Mouse (Mus musculus): ENCODE measurements at regions not wholly inside any gene's neighbourhood (a gene's known extent, or its start where the extent isn't known, plus 50 kb on each side); places are given as distances from the start of the nearest gene placed in this dataset.

DNA sequence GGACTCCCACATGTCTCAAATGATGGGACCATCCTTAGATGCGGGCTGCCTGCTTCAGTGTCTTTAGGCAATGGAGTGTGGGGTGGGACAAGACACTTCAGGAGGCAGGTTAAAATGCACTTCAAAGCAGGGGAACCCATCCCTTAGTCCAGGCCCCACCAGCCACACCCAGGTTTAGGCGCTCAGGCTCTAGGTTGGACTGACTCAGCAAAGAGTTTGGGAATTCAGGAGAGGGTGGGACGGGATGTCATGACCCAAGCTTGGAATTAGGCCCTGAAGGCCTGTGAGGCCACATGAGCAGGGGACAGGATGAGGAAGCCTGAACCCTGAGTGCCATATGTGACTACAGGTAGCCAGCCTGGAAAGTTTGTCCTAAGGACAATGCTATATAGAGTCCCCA lies 85.6 kb upstream of the Nkx1-1 start:
- no peaks in the 10 kb centered on the region for H3K4me1 ChIP-seq (ENCODE audit: control insufficient read depth, insufficient read depth, low read length)
- 84% methylated on average over 3 of the region's 3 CpGs for WGBS
- peaks cover 9% of the 10 kb centered on the region; the same call in 1 of the 2 replicates for H3K27me3 ChIP-seq (ENCODE audit: control insufficient read depth, insufficient read depth, low read length)
- no peaks in the 10 kb centered on the region for H3K9me3 ChIP-seq (ENCODE audit: control insufficient read depth, low read length)
- H3K36me3 ChIP-seq (ENCODE audit: control insufficient read depth, insufficient read depth, low read length), result no peaks in the 10 kb centered on the region
- ATAC-seq (ENCODE audit: low FRiP score, low TSS enrichment), result no peak
- H3K27ac ChIP-seq (ENCODE audit: low read depth, low read length), result no peak overlapping the region
- no peak overlapping the region for H3K4me2 ChIP-seq (replicated peaks; ENCODE audit: low read depth, low read length)
- H3K4me3 ChIP-seq (ENCODE audit: low read length), result no peak overlapping the region
- H3K9ac ChIP-seq (ENCODE audit: low read depth, low read length), result no peak overlapping the region

- ATAC-seq (ENCODE audit: low FRiP score, low TSS enrichment), result peak; percentile 48; the same call in 1 of the 2 replicates
- Histone ChIP-seq H3K27ac (ENCODE audit: low read depth, low read length) (no peak overlapping the region), H3K4me3 (ENCODE audit: low read length) (no peak overlapping the region), H3K9me3 (ENCODE audit: control insufficient read depth, low read length) (no peaks in the 10 kb centered on the region), H3K4me2 (replicated peaks; ENCODE audit: low read depth, low read length) (no peak overlapping the region), H3K27me3 (ENCODE audit: control insufficient read depth, insufficient read depth, low read length) (peaks cover 9% of the 10 kb centered on the region; the same call in 1 of the 2 replicates), H3K9ac (ENCODE audit: low read depth, low read length) (no peak overlapping the region), H3K36me3 (ENCODE audit: control insufficient read depth, insufficient read depth, low read length) (no peaks in the 10 kb centered on the region), H3K4me1 (ENCODE audit: control insufficient read depth, insufficient read depth, low read length) (no peaks in the 10 kb centered on the region)
- WGBS, result 30% methylated on average over 6 of the region's 6 CpGs
These were observed 85.1 kb upstream of the Nkx1-1 start for GRCm38 (mm10) chr5:33518860-33519259.

DNA sequence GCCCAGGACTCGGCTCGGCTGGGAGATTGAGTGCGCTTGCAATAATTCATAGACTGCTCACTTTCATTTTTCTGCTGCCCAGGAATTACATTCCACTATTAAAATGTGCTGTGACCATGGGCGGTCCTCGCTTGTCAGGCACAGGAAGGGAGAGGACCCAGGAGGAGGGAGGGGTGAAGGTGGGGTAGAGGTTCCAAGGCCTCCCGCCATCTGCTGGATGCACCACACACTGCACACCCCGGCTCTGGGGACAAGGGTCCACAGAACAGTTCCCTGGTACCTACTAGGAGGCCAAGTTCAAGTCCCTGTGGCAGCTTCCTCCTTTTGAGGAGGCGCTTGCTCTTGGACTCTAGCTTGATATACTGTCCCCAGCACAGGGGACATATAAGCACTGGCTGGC lies 83.8 kb upstream of the Nkx1-1 start:
- Histone ChIP-seq H3K36me3 (ENCODE audit: control insufficient read depth, insufficient read depth, low read length) (no peaks in the 10 kb centered on the region), H3K4me2 (replicated peaks; ENCODE audit: low read depth, low read length) (no peak overlapping the region), H3K9ac (ENCODE audit: low read depth, low read length) (no peak overlapping the region), H3K4me3 (ENCODE audit: low read length) (no peak overlapping the region), H3K9me3 (ENCODE audit: control insufficient read depth, low read length) (no peaks in the 10 kb centered on the region), H3K27me3 (ENCODE audit: control insufficient read depth, insufficient read depth, low read length) (peaks cover 13% of the 10 kb centered on the region), H3K27ac (ENCODE audit: low read depth, low read length) (no peak overlapping the region), H3K4me1 (ENCODE audit: control insufficient read depth, insufficient read depth, low read length) (no peaks in the 10 kb centered on the region)
- no peak for ATAC-seq (ENCODE audit: low FRiP score, low TSS enrichment)
- WGBS, result 67% methylated on average over 8 of the region's 8 CpGs

DNA sequence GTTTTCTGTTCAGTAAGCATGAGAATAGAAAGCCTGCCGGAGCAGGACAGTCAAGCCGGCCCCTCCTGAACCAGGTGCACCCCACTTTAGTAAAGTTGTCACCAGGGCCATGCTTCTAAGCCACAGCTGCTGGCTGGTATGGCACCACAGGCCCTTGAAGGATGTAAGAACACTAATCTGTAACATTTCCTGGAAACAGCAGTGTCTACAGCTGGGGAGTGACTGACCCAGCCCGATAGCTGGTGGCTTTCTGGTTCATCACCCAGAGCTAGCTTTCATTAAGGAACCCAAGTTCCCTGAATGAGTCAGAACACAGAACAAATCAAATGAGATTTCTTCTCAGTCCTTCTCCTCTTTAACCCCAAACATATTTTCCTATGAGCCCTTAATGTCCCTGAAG lies 82.4 kb upstream of the Nkx1-1 start:
- Histone ChIP-seq H3K4me1 (ENCODE audit: control insufficient read depth, insufficient read depth, low read length) (no peaks in the 10 kb centered on the region), H3K9me3 (ENCODE audit: control insufficient read depth, low read length) (no peaks in the 10 kb centered on the region), H3K27me3 (ENCODE audit: control insufficient read depth, insufficient read depth, low read length) (peaks cover 26% of the 10 kb centered on the region), H3K4me3 (ENCODE audit: low read length) (no peak overlapping the region), H3K36me3 (ENCODE audit: control insufficient read depth, insufficient read depth, low read length) (no peaks in the 10 kb centered on the region), H3K9ac (ENCODE audit: low read depth, low read length) (no peak overlapping the region), H3K27ac (ENCODE audit: low read depth, low read length) (no peak overlapping the region), H3K4me2 (replicated peaks; ENCODE audit: low read depth, low read length) (no peak overlapping the region)
- WGBS, result 85% methylated on average over 3 of the region's 3 CpGs
- no peak for ATAC-seq (ENCODE audit: low FRiP score, low TSS enrichment)

DNA sequence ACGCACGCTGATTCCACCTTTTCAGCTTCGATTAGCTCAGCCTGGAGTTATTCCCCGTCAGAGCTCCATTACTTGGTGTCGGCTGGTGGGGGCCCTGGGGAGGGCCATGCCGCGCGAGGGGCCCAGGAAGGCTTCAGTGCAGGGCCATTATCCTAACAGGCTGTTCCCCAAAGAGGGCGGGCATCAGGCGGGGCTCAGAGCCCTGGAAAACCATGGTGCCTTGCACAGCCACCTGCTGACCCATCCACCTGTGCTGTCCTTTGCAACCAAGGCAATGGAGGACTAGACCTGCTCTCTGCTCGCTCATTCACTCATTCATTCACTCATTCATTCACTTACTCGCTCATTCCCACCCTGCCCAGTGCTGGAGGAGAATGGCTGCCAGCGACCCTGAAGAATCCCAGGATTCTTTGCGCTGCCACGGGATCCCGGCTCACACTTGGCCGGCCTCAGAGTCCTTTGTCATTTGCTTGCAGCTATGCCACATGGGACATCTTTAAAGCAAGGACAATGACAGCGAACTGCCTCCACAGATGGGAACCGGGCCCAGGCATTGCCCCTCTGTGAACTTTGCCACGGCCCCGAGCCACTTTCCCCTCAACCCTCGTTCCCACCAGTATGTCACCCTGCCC lies 78.6 kb upstream of the Nkx1-1 start:
- no peak for ATAC-seq (ENCODE audit: low FRiP score, low TSS enrichment)
- Histone ChIP-seq H3K27ac (ENCODE audit: low read depth, low read length) (no peak overlapping the region), H3K4me3 (ENCODE audit: low read length) (no peak overlapping the region), H3K9me3 (ENCODE audit: control insufficient read depth, low read length) (no peaks in the 10 kb centered on the region), H3K27me3 (ENCODE audit: control insufficient read depth, insufficient read depth, low read length) (peaks cover 43% of the 10 kb centered on the region), H3K9ac (ENCODE audit: low read depth, low read length) (no peak overlapping the region), H3K36me3 (ENCODE audit: control insufficient read depth, insufficient read depth, low read length) (no peaks in the 10 kb centered on the region), H3K4me2 (replicated peaks; ENCODE audit: low read depth, low read length) (no peak overlapping the region), H3K4me1 (ENCODE audit: control insufficient read depth, insufficient read depth, low read length) (no peaks in the 10 kb centered on the region)
- WGBS, result 49% methylated on average over 22 of the region's 22 CpGs

DNA sequence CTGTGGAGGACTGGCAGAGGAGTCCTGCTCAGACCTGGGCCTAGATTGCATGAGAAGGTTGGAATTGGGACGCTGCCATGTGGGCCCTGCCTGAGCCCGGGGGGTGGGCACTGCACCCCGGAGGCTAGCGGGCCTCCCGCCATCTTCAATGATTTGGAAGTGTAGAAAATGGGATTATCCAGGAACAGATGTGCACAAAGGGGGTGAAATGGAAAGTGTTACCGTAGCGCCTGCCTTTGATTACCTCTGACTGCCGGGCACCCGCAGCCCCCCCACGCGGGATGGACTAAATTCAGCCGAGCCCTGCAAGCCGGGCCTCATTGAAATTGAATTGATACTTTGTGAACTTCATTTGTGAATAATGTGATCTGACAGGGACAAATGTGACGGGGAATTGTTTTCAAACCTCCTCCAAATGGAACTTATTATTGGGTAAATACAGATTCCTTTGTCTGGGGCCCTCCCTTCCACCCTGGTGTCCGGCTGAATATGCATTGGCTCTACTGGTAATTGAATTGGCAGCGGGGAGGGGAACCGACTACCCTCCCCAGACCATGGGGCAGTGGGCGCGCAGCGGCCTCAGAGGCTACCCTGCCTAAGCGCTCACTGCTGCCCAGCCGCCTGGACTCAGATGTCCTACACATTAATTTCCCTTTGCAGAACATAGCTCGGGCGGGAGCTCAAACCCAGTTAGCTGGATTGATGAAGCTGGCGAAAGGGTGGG lies 77.9 kb upstream of the Nkx1-1 start:
- Histone ChIP-seq H3K9me3 (ENCODE audit: control insufficient read depth, low read length) (no peaks in the 10 kb centered on the region), H3K27me3 (ENCODE audit: control insufficient read depth, insufficient read depth, low read length) (peaks cover 43% of the 10 kb centered on the region), H3K4me2 (replicated peaks; ENCODE audit: low read depth, low read length) (no peak overlapping the region), H3K36me3 (ENCODE audit: control insufficient read depth, insufficient read depth, low read length) (no peaks in the 10 kb centered on the region), H3K27ac (ENCODE audit: low read depth, low read length) (no peak overlapping the region), H3K4me1 (ENCODE audit: control insufficient read depth, insufficient read depth, low read length) (no peaks in the 10 kb centered on the region), H3K4me3 (ENCODE audit: low read length) (no peak overlapping the region), H3K9ac (ENCODE audit: low read depth, low read length) (no peak overlapping the region)
- 71% methylated on average over 25 of the region's 25 CpGs for WGBS
- no peak for ATAC-seq (ENCODE audit: low FRiP score, low TSS enrichment)

DNA sequence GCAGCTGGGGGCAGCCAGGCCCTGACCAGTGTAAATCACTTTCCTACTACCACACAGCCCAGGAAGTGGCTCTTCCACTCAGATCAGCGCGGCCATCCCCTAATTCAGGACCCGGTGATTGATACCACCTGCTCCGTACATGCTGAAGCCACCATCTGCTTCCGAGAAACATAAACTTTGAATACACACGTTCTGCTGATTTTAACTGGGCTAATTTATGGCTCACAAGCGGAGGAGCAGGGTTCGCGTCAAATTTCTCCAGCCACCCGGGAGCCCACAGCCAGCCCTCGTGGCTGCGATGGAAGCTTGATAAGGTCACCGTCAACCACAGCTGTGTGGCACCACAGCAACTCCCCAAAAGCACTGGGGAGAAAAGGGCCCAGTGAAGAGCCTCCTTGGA lies 72.0 kb upstream of the Nkx1-1 start:
- Histone ChIP-seq H3K9ac (ENCODE audit: low read depth, low read length) (no peak overlapping the region), H3K4me1 (ENCODE audit: control insufficient read depth, insufficient read depth, low read length) (peaks cover 20% of the 10 kb centered on the region), H3K9me3 (ENCODE audit: control insufficient read depth, low read length) (no peaks in the 10 kb centered on the region), H3K4me2 (replicated peaks; ENCODE audit: low read depth, low read length) (no peak overlapping the region), H3K4me3 (ENCODE audit: low read length) (no peak overlapping the region), H3K27ac (ENCODE audit: low read depth, low read length) (peak overlapping the region; percentile 1; the same call in 1 of the 2 replicates), H3K36me3 (ENCODE audit: control insufficient read depth, insufficient read depth, low read length) (no peaks in the 10 kb centered on the region), H3K27me3 (ENCODE audit: control insufficient read depth, insufficient read depth, low read length) (peaks cover 39% of the 10 kb centered on the region)
- 2% methylated on average over 13 of the region's 13 CpGs for WGBS
- ATAC-seq (ENCODE audit: low FRiP score, low TSS enrichment), result peak; percentile 94

GRCm38 (mm10) chr5:33501735-33502495 lies 68.1 kb upstream of the Nkx1-1 start:
- Histone ChIP-seq H3K27me3 (ENCODE audit: control insufficient read depth, insufficient read depth, low read length) (peaks cover 35% of the 10 kb centered on the region), H3K4me2 (replicated peaks; ENCODE audit: low read depth, low read length) (no peak overlapping the region; the same call in 1 of the 2 replicates), H3K4me1 (ENCODE audit: control insufficient read depth, insufficient read depth, low read length) (peaks cover 21% of the 10 kb centered on the region), H3K9ac (ENCODE audit: low read depth, low read length) (no peak overlapping the region), H3K36me3 (ENCODE audit: control insufficient read depth, insufficient read depth, low read length) (no peaks in the 10 kb centered on the region), H3K4me3 (ENCODE audit: low read length) (no peak overlapping the region), H3K9me3 (ENCODE audit: control insufficient read depth, low read length) (no peaks in the 10 kb centered on the region), H3K27ac (ENCODE audit: low read depth, low read length) (no peak overlapping the region)
- no peak for ATAC-seq (ENCODE audit: low FRiP score, low TSS enrichment)
- 34% methylated on average over 23 of the region's 23 CpGs for WGBS

DNA sequence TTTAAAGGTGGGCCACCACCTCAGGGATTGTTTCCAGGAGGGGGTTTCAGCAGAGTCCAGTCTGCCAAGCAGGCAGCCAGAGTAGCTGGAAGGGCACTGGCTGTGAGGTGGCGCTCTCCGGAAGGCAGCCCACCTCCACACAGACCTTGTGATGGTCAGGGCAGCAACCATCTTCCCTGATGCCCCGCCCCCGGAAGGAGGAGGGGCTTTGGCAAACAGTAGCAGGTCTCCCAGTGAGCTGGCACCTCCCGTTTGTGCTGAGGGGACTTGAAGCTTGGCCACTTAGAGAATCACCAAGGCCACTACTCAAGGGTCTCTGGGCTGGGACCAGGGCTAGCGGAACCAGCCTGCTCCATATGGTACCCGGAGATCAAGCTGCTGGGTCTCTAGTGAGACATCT lies 67.4 kb upstream of the Nkx1-1 start:
- no peaks in the 10 kb centered on the region for H3K36me3 ChIP-seq (ENCODE audit: control insufficient read depth, insufficient read depth, low read length)
- H3K4me2 ChIP-seq (replicated peaks; ENCODE audit: low read depth, low read length), result no peak overlapping the region
- no peak overlapping the region for H3K4me3 ChIP-seq (ENCODE audit: low read length)
- no peak overlapping the region for H3K9ac ChIP-seq (ENCODE audit: low read depth, low read length)
- H3K27ac ChIP-seq (ENCODE audit: low read depth, low read length), result no peak overlapping the region
- H3K27me3 ChIP-seq (ENCODE audit: control insufficient read depth, insufficient read depth, low read length), result peaks cover 35% of the 10 kb centered on the region
- 38% methylated on average over 7 of the region's 7 CpGs for WGBS
- H3K4me1 ChIP-seq (ENCODE audit: control insufficient read depth, insufficient read depth, low read length), result peaks cover 27% of the 10 kb centered on the region
- no peak for ATAC-seq (ENCODE audit: low FRiP score, low TSS enrichment)
- no peaks in the 10 kb centered on the region for H3K9me3 ChIP-seq (ENCODE audit: control insufficient read depth, low read length)
